Mouse (Mus musculus) liver (tissue): Measurements from ENCODE around the gene S100a13.
A peak's percentile ranks its signal among the peaks of the same experiment; 100 is the strongest.

ENCODE experiments used
- DNase-seq: peaks from one replicate; pipeline ENCODE4 v3.0.0-alpha.2; 2020; ENCODE audit warnings: mixed read lengths

Gene S100a13

GRCm38 (mm10) chr3:90508287-90508949 is 5.8 kb upstream of the S100a13 start:
- no peak for DNase-seq

GRCm38 (mm10) chr3:90508950-90509746 is 5.1 kb upstream of the S100a13 start, which contains the start of gene Chtop:
TSS of gene Chtop (minus strand) at chr3:90509498.
- peak; percentile 100 for DNase-seq

DNA sequence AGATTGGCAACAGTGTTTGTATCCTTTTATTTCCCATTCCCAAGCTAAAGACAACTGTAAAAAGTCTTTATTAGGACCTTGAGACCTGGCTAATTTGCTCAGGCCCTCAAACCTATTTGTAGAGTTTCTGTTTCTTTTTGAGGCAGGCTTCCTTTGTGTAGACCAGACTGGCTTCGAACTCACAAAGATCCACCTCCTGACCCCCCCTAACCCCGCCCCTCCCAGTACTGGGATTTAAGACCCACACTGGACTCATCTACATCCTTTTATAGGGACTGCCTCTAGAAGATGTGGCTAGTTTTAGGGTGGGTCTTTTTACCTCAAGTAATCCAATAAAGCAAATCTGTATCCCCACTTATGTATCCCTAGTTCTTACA is 4.5 kb upstream of the S100a13 start:
- no peak for DNase-seq

DNA sequence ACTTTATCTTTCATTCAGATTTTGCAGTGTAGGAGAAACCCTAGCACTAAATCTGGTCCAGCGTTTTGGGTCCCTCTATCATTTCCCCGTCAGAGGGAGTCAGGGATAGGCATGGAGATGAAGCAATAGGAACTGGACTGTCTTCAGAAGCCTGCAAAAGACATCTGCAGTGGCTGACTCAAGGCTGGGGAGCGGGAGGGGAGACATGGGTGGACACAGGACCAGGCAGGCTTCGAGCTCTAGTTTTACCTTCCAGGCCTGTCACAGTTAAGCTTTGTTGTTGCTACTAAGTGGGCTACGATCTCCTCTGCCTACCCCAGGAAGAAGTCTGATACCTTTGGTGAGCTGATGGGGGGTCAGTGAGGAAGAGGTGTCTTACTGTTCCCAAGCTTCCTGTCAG is 2.0 kb upstream of the S100a13 start:
- DNase-seq, result no peak

- DNase-seq, result no peak
These were observed 1.1 kb upstream of the S100a13 start for GRCm38 (mm10) chr3:90512948-90513642.

GRCm38 (mm10) chr3:90514691-90515090 is 456 bp downstream of the S100a13 start:
- DNase-seq, result peak; percentile 84

- DNase-seq, result no peak
These were observed 1.0 kb downstream of the S100a13 start for GRCm38 (mm10) chr3:90515242-90515641.

GRCm38 (mm10) chr3:90515789-90516188 is 1.6 kb downstream of the S100a13 start:
- no peak for DNase-seq

DNA sequence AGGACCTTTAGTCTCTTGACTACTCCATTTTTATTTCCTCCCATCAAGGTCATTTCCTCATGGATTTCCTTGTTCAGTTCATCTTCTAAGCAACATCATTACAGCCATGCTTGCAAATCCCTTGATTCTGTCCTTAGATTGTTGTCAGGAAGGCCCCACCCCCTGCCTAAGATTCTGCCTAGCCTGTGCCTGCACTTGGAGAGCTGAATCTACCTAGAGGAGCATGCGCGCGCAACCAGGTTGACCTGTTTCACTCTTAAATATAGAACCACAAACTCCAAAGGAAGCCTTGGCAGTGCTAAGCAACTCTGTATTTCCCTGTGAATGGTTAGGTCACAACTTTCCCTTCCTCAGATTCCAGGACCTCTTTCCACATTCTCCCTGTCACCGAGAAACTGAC is 3.5 kb downstream of the S100a13 start:
- DNase-seq, result no peak

GRCm38 (mm10) chr3:90525421-90525820 is 11.2 kb downstream of the S100a13 start:
- DNase-seq, result peak; percentile 25

DNA sequence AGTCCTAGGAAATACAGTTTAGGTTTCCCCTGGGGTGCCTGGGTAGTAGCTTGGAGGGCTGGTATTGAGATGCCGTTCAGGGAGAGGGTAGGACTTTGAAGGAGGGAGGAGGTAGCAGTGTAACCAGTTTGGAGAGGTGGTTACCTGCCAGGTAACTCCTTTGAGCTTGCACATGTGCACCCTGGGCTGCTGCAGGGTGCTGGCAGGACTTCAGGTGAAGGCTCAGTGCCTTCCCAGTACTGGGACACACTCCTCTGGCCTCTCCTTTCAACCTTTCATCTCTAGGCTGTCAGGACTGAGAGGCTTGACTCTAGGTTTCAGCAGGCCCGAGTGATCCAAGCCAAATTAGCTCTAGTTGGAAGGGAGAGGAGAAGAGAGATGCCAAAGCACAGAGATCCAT is 11.8 kb downstream of the S100a13 start:
- no peak for DNase-seq

DNA sequence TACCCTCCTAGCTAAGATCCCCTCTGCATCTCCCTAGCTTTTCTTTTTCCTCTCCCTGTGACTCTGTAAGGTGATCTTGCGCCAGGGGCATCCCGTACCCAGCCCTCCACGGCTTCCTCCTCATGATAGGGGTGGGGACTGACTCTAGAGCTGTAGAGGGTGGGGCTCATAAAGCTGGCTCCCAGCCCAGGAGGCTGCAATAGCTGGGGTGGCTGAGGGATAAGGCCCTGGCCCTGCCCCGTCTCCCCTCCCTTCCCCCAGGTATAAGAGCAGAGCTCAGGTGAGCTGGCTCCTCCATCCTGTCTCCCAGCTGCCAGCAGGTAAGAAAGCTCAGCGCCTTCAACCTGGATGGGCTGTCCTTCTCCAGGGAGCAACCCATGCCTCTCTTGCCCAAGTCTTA is 12.3 kb downstream of the S100a13 start, which contains the start of gene S100a14:
Gene S100a14 (plus strand): TSS at position 277 of the 400 bp plus-strand sequence.
- DNase-seq, result no peak

DNA sequence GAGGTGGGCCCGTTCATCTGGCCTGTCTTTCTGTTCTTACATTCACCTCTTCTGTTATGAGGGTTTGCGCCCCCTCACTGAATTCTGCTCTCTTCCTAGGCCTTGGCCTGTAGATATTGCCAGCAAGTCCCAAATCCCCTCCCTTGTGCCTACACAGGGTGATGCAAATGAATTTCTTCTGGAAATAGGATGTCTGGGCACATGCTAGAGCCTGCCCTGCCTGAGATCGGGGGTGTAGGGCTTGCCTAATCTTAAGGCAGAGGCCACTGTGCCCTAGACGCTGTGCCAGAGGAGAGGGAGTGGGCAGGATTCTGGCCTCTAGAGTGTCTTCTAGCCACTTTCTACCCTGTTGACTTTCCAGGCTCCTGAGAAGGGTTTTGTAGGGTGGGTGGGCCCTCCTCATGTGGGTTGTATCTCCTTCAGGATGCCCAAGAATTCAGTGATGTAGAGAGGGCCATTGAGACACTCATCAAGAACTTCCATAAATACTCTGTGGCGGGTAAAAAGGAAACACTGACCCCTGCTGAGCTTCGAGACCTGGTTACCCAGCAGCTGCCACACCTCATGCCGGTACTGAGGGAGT is 13.1 kb downstream of the S100a13 start:
- DNase-seq, result no peak

DNA sequence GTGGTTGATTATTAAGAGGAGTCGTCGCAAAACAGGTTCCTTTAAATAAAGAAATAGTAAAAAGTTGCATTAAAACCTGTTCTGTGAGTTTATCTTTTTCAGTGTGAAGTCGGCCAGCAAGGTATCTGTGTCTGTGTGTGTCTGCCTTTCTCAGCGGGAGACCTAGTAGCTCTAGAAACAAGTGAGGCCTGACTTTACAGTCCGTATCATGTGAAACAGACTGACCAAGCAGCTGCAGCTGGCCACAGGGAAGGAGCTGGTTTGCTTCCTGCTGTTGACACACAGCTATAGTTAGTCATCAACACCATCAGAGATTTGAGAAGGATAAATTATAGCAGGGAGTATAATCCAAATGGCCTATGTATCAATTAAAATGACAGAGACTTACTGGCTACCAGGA is 17.5 kb downstream of the S100a13 start:
- DNase-seq, result no peak

DNA sequence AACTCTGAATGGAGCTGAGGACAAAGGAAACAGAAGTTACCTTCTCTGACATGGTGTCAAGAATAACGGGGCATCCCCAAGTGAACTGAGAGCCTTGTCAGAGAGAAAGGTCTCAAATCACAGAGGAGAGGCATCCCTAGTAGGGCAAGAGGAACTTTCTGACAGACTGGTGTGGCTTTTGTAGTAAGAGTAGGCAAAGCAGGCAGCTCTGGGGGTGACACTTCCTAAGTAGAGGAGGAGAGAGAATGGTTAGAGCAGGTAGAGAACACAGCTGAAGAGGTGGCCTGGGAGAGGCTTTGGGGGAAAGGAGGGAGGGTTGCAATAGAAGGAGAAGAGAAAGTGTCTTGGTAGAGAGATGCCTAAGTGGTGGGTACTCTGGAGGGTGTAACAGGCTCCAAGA is 21.2 kb downstream of the S100a13 start:
- DNase-seq, result no peak

GRCm38 (mm10) chr3:90537141-90537904 is 23.1 kb downstream of the S100a13 start, which contains the start of gene S100a16:
TSS of gene S100a16 (plus strand) at chr3:90537254.
- DNase-seq, result peak; percentile 46

DNA sequence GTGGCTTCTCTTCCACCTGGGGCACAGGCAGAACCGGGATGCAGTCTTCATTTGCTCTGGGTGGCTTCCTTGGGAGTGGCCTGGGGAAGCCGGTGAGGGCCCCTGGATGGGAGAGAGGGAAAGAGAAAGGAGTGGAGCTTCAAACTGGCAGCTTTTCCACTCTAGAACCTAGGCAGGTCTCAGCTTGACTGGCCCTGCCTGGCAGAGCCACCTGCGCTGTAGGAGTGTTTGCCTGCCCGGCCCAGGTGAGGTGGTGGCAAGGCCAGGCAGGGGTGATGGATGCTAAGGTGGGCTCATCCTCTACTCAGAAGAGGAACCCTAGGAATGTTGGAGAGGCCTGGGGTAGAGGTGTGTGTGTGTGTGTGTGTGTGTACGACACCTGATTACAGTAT is 23.7 kb downstream of the S100a13 start:
- no peak for DNase-seq

- DNase-seq, result no peak
These were observed 26.7 kb downstream of the S100a13 start for GRCm38 (mm10) chr3:90540904-90541303.

DNA sequence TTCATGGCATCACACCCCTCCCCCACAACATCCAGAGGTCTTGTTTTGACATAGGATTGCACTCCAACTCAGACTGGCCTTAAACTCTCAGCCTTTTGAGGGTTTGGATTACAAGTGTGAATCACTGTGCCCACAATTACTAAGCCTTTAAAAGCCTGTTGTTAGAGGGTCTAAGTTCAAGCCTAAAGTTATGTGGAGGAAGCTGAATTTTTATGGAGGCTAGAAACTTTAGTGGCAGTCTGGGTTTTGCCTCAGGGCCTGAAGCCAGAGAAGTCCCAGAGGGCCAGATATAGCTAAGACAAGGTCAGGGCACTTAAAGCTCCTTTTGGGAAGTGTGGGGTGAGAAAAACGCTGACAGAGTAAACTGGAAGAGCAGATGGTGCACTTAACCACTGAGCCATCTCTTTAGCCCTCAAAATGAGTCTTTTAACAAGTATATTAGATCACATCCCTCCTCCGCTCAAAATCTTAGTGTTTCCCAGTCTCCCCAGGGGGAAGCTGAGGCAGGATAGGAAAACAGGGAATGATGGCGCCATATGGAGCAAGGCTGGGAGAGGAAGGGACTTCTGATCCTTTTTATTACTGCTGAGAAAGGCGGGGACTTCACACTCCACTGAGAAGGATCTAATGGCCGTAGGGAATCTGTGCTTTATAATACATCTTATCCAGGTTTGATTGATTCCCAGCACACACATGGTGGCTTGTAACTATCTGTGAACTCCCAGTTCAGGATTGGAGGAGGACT is 35.6 kb downstream of the S100a13 start:
- no peak for DNase-seq

GRCm38 (mm10) chr3:90550421-90550790 is 36.2 kb downstream of the S100a13 start:
- DNase-seq, result no peak

DNA sequence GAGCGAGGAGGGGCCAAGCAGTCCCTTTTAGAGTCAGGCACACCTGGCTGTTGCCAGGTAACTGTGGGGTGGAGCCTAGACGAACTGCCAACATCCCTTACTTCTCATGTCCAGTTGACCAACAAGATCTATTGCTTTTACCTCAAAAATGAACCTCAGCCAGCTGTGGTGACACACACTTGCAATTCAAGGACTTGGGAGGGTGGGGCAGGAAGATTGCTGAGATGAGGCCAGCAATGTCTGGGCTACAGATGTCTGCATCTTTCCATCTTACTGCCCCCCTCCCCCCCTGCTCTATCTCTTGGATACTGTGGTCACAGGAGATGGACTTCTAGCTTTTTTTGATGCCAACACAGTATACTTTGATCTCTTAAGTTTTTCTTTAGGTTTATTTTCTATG is 38.0 kb downstream of the S100a13 start:
- DNase-seq, result no peak

DNA sequence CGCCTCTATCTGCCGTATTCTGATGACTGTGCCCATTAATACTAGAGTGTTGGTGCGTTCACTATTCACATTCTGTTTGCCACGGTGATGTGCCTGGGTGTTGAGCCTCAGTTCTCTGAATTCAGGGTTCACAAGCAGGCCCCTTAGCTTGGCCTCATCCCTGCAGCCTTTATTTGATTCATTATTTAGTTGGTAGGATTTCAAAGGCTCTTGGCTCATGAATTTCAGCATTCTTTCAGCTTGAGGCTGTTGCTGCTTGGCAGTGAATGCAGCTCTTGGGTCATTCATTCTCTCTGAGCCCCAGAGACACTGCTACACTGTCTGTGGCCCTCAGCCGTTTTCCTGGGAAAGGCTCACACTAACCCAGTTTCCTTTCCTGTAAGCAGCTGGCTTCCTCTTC is 41.7 kb downstream of the S100a13 start:
- no peak for DNase-seq
